Mouse (Mus musculus): ENCODE results near the gene Tada2b. TPM values are rescaled to one million over a fixed set of nuclear protein-coding genes. Genes with fewer than 3 reads are reported as not detected.

Gene Tada2b
- polyA plus RNA-seq, 1 experiment from 2014 or later = 1.5 TPM

DNA sequence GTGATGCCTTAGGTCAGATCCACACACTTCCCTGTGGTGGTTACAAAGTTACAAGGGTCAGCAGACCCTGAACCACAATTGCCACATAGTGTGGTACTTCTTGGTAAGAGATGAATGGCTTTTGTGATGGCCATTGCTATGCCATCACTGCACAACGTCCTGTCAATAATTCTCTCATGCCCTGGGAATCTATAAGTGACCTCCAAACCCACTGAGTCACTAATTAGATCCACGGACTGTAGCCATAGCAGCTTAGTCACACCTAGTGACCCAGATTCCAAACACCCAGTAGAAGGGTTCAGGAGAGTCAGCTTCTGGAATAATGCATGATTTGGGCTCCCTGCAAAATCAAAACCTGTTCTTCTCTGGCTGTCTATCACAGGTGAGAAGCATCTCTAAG is 41.1 kb upstream of the Tada2b start:
- H3K9ac ChIP-seq (ENCODE audit: low read length) = no peak overlapping the region
- 0 out of 2 replicates have a peak, but pooled peaks cover under 1% of the 10 kb centered on the region for H3K36me3 ChIP-seq (ENCODE audit: control insufficient read depth, insufficient read depth, low read length)
- no peak overlapping the region for H3K4me3 ChIP-seq (ENCODE audit: low read depth, low read length)
- H3K4me2 ChIP-seq (replicated peaks; ENCODE audit: low read depth) = no peak overlapping the region
- DNase-seq (ENCODE audit: low spot score) (no peak), ATAC-seq (ENCODE audit: low FRiP score, low TSS enrichment) (no peak)
- no peaks in the 10 kb centered on the region for H3K27me3 ChIP-seq (ENCODE audit: control insufficient read depth, insufficient read depth, low read length)
- peaks cover 7% of the 10 kb centered on the region for H3K4me1 ChIP-seq (replicated peaks; ENCODE audit: control insufficient read depth, insufficient read depth)
- WGBS = 64% methylated on average over 2 of the region's 2 CpGs
- no peak overlapping the region for H3K27ac ChIP-seq (replicated peaks)
- H3K9me3 ChIP-seq (ENCODE audit: control insufficient read depth, low read length) = no peaks in the 10 kb centered on the region
- TF ChIP-seq EP300 (optimal IDR thresholded peaks at IDR 0.05) = no peak

DNA sequence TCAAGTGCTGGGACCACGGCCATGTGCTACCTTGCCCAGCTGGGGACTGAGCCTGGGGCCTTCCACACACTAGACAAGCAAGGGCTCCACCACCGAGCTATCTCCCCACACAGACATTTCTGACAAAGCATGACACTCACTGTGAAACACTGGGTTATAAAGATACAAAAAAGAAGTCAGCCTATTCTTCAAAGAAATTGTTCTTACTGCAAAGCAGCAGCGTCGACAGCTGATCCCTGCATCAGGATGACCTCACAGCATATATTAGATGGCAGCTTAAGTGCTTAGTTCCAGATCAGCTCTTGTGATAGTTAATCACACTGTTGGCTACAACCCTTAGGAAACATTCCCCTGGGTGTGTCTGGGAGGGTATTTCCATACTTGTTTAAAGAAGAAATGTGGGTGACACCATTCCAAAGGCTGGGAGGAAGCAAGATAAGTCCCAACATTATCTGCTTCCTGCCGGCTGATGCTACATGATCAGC is 39.2 kb upstream of the Tada2b start:
- ATAC-seq (ENCODE audit: low FRiP score, low TSS enrichment) = peak; percentile 43; the same call in 1 of the 2 replicates
- Histone ChIP-seq H3K4me3 (ENCODE audit: low read depth, low read length) (no peak overlapping the region), H3K9me3 (ENCODE audit: control insufficient read depth, low read length) (no peaks in the 10 kb centered on the region), H3K4me1 (replicated peaks; ENCODE audit: control insufficient read depth, insufficient read depth) (no peaks in the 10 kb centered on the region), H3K4me2 (replicated peaks; ENCODE audit: low read depth) (no peak overlapping the region), H3K27me3 (ENCODE audit: control insufficient read depth, insufficient read depth, low read length) (no peaks in the 10 kb centered on the region), H3K27ac (replicated peaks) (no peak overlapping the region), H3K9ac (ENCODE audit: low read length) (no peak overlapping the region), H3K36me3 (ENCODE audit: control insufficient read depth, insufficient read depth, low read length) (peaks cover 6% of the 10 kb centered on the region; the same call in 1 of the 2 replicates)
- no peak for DNase-seq (ENCODE audit: low spot score)
- TF ChIP-seq EP300 (optimal IDR thresholded peaks at IDR 0.05) (no peak), CTCF (IDR thresholded peaks at IDR 0.05; ENCODE audit: low read depth) (no peak)
- 52% methylated on average over 5 of the region's 5 CpGs for WGBS

DNA sequence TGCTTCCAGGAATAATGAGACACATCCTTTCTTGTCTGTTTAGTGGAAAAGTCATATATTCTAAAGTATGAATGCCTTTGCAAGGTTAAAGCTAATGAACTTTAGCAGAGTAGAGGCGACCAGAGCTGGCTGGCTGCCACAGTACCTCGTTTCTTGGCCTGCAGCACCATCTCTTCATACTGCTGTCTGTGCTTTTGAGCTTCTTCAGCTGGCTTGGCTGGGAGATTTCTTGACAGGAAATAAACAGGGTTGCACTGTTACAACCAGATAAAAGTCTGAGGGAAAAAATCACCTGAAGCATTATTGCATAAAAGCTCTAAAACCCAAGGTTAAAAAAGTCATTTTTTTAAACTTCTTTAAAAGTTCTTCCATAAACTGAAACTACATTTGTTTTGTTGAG is 38.7 kb upstream of the Tada2b start:
- H3K4me1 ChIP-seq (replicated peaks; ENCODE audit: control insufficient read depth, insufficient read depth) = no peaks in the 10 kb centered on the region
- DNase-seq (ENCODE audit: low spot score) (no peak), ATAC-seq (ENCODE audit: low FRiP score, low TSS enrichment) (no peak)
- peaks cover 10% of the 10 kb centered on the region; the same call in 1 of the 2 replicates for H3K36me3 ChIP-seq (ENCODE audit: control insufficient read depth, insufficient read depth, low read length)
- H3K9me3 ChIP-seq (ENCODE audit: control insufficient read depth, low read length) = no peaks in the 10 kb centered on the region
- no peaks in the 10 kb centered on the region for H3K27me3 ChIP-seq (ENCODE audit: control insufficient read depth, insufficient read depth, low read length)
- no peak overlapping the region for H3K9ac ChIP-seq (ENCODE audit: low read length)
- TF ChIP-seq CTCF (IDR thresholded peaks at IDR 0.05; ENCODE audit: low read depth) = no peak
- TF ChIP-seq EP300 (optimal IDR thresholded peaks at IDR 0.05) = no peak
- WGBS = 42% methylated on average over 2 of the region's 2 CpGs
- no peak overlapping the region for H3K4me2 ChIP-seq (replicated peaks; ENCODE audit: low read depth)
- no peak overlapping the region for H3K4me3 ChIP-seq (ENCODE audit: low read depth, low read length)
- no peak overlapping the region for H3K27ac ChIP-seq (replicated peaks)

DNA sequence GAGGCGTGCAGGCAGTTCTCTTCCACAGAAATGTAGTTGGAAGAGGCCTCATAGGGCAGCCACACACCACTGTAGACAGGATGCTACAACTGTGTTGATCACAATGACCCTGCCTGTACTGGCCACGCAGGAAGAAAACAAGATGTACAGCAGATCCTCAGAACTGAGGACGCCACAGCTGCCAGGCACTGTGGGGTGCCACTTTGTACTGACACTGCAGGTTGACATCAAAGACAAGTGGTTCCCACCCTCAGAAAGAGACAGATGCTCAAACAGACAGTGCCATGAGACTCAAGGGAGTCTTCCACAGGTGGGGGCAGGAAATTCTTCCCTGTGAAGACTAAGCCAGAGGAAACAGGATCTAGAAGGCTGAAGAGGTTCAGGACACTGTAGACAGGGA is 35.7 kb upstream of the Tada2b start:
- Histone ChIP-seq H3K9ac (ENCODE audit: low read length) (no peak overlapping the region), H3K27me3 (ENCODE audit: control insufficient read depth, insufficient read depth, low read length) (no peaks in the 10 kb centered on the region), H3K4me1 (replicated peaks; ENCODE audit: control insufficient read depth, insufficient read depth) (no peaks in the 10 kb centered on the region), H3K9me3 (ENCODE audit: control insufficient read depth, low read length) (no peaks in the 10 kb centered on the region), H3K4me3 (ENCODE audit: low read depth, low read length) (no peak overlapping the region), H3K4me2 (replicated peaks; ENCODE audit: low read depth) (no peak overlapping the region), H3K27ac (replicated peaks) (no peak overlapping the region), H3K36me3 (ENCODE audit: control insufficient read depth, insufficient read depth, low read length) (peaks cover 12% of the 10 kb centered on the region)
- DNase-seq (ENCODE audit: low spot score) (no peak), ATAC-seq (ENCODE audit: low FRiP score, low TSS enrichment) (no peak)
- no peak for TF ChIP-seq EP300 (optimal IDR thresholded peaks at IDR 0.05)
- TF ChIP-seq CTCF (IDR thresholded peaks at IDR 0.05; ENCODE audit: low read depth) = no peak
- 85% methylated on average over 3 of the region's 3 CpGs for WGBS

DNA sequence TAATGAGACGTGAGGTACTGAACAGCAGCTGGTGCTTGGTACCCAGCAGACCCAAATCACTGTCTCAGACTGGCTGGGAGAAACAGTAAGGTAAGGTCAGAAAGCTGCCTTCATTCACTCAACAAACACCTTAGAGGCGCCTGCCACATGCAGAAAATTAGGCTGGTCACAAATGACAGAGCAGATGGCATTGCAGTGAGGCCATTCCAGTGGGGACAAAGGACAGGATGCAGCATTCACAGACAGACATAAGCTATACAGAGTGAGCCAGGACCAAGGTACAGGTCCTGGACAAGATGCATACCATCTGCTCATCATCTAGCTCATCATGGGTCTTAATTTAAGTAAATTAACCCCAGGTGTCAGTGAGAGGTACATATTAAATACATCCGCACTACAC is 33.5 kb upstream of the Tada2b start:
- Histone ChIP-seq H3K27ac (replicated peaks) (no peak overlapping the region), H3K9ac (ENCODE audit: low read length) (no peak overlapping the region), H3K27me3 (ENCODE audit: control insufficient read depth, insufficient read depth, low read length) (no peaks in the 10 kb centered on the region), H3K9me3 (ENCODE audit: control insufficient read depth, low read length) (no peaks in the 10 kb centered on the region), H3K4me3 (ENCODE audit: low read depth, low read length) (no peak overlapping the region), H3K4me2 (replicated peaks; ENCODE audit: low read depth) (no peak overlapping the region), H3K36me3 (ENCODE audit: control insufficient read depth, insufficient read depth, low read length) (peaks cover 18% of the 10 kb centered on the region), H3K4me1 (replicated peaks; ENCODE audit: control insufficient read depth, insufficient read depth) (no peaks in the 10 kb centered on the region)
- no peak for TF ChIP-seq EP300 (optimal IDR thresholded peaks at IDR 0.05)
- no peak for TF ChIP-seq CTCF (IDR thresholded peaks at IDR 0.05; ENCODE audit: low read depth)
- 90% methylated on average over 3 of the region's 3 CpGs for WGBS
- ATAC-seq (ENCODE audit: low FRiP score, low TSS enrichment) (no peak), DNase-seq (ENCODE audit: low spot score) (no peak)

DNA sequence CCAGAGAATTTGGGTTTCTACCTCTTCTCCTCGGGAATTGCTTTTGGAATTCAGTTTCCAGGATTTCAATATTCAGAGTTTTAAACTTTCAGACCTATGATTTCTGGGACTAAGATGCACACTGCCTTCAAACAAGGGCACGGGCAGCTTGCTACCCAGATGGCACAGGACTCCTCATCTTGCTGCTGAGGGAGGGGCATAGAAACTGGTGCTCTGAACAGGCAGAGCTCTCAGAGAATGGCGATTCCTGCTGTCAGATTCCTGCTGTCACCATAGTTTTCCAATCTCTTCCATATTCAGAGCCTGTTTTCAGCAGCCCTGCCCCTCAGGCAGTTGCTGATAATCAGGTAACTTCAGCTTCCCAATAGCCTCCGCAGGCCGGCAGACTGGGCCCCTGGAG is 31.5 kb upstream of the Tada2b start:
- TF ChIP-seq CTCF (IDR thresholded peaks at IDR 0.05; ENCODE audit: low read depth) = no peak
- no peak for TF ChIP-seq EP300 (optimal IDR thresholded peaks at IDR 0.05)
- H3K27ac ChIP-seq (replicated peaks) = no peak overlapping the region
- ATAC-seq (ENCODE audit: low FRiP score, low TSS enrichment) (no peak), DNase-seq (ENCODE audit: low spot score) (no peak)
- no peaks in the 10 kb centered on the region for H3K9me3 ChIP-seq (ENCODE audit: control insufficient read depth, low read length)
- H3K4me1 ChIP-seq (replicated peaks; ENCODE audit: control insufficient read depth, insufficient read depth) = no peaks in the 10 kb centered on the region
- H3K36me3 ChIP-seq (ENCODE audit: control insufficient read depth, insufficient read depth, low read length) = peaks cover 25% of the 10 kb centered on the region
- H3K4me3 ChIP-seq (ENCODE audit: low read depth, low read length) = no peak overlapping the region
- H3K27me3 ChIP-seq (ENCODE audit: control insufficient read depth, insufficient read depth, low read length) = no peaks in the 10 kb centered on the region
- 89% methylated on average over 5 of the region's 5 CpGs for WGBS
- H3K4me2 ChIP-seq (replicated peaks; ENCODE audit: low read depth) = no peak overlapping the region
- no peak overlapping the region for H3K9ac ChIP-seq (ENCODE audit: low read length)
